16 mouse cellular contexts compared by ENCODE assay signal in genomic region chr17:14816107-14816506, GRCm38 (mm10).
DNase-seq lines count a peak whose midpoint lies in the region; ATAC-seq lines count a peak whose summit lies in the region.
"Had no signal": no experiment of that assay in that cellular context is flagged by ENCODE, and none has a peak within 500 bp of the region (broad histone marks: within the 10 kb centered on the region; RNA-seq: fewer than 3 reads in every experiment).

No protein-coding gene starts in this region.

- intact Hi-C loops in heart, postnatal 25 days (cut with DNase I), result no loop called here

- no peak for ATAC-seq in monocyte, adult 5-6 weeks (replicated peaks; ENCODE audit: insufficient number of reproducible peaks, low FRiP score, low TSS enrichment, poor library complexity, severe bottlenecking)
- ATAC-seq: forebrain, embryonic 13.5 days; forebrain, embryonic 15.5 days; forebrain, postnatal 0 days had no signal

- peak; percentile 87 for DNase-seq in heart, adult 11 months
- no peak for DNase-seq in heart, postnatal 25 days (ENCODE audit: low spot score)
- peak; percentile 19 for DNase-seq in 3134 (ENCODE audit: extremely low read depth, insufficient read length, low spot score)
- DNase-seq in ZHBTc4 (ENCODE audit: low read depth, low spot score), result peak; percentile 12
- DNase-seq: adrenal gland, adult 2 months; adrenal gland, postnatal 10 days; adrenal gland, postnatal 25 days; cerebellum, adult 11 months; cerebellum, adult 18-20 months; cerebellum, adult 8-10 months; cerebellum, adult 9-11 months; cerebellum, postnatal 14 days; forebrain, postnatal 0 days had no signal
